Mouse (Mus musculus) bone marrow macrophage, adult 2 months (primary cell): Measurements from ENCODE around the gene Tas2r143.

ENCODE experiments used
- CTCF ChIP-seq: IDR thresholded peaks from 2 replicates; pipeline ENCODE4 v1.5.1; 2012; ENCODE audit warnings: low read depth, mild to moderate bottlenecking, low read length, moderate library complexity
- POLR2A ChIP-seq: IDR thresholded peaks from 2 replicates; pipeline ENCODE4 v1.6.1; 2012; ENCODE audit warnings: mild to moderate bottlenecking, low read depth, low read length, borderline replicate concordance

DNA sequence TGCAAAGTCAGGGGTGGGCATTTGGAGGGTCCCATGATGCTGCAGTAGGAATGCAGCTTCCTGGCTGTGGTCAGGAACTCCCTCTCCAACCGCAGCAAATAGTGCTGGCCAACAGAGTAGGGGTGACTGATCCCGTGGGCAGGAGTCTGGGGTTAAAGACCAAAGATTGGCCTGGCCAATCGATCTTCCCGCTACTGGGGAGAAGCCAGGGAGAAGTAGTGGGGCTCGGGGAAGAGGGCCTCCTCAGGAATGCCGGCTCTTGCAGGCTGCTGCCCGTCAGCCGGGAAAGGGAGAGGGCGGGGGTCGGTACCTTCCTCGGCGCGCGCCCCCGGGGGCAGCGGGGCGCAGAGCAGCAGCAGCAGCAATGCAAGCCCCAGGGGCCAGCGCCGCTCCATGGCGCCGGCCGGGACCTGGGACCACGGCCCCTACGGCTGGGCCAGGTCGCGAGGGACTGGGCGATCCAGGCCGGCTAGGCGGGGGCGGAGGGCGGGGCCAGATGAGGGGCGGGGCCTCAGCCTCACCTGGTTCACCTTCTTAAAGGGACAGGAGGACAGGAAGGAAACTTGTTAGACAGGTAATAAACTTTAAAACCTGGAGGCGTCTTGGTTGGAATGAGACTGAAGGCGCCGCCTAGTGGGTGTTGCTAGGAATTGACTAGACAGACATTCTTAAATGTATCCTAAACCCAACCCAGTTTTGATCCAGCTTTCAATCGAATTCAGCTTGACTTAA lies 27.1 kb upstream of the Tas2r143 start, which contains the start of gene Epha1:
- TF ChIP-seq POLR2A = no peak
- 0 out of 2 replicates have a peak, but pooled peaks have one; percentile 18 for TF ChIP-seq CTCF
